Mouse (Mus musculus) liver, embryonic 14.5 days (tissue): ENCODE results near the gene Zfp628. TPM values are rescaled to one million over a fixed set of nuclear protein-coding genes. Genes with fewer than 3 reads are reported as not detected.
A peak's percentile ranks its signal among the peaks of the same experiment; 100 is the strongest.

Experiments
- ATAC-seq: fragments of 200-750 bp; cut with Nextera tagmentation; 2 replicates; pipeline ENCODE4 v1.8.0; 2017; ENCODE audit warnings: moderate number of reproducible peaks, mild to moderate bottlenecking, moderate library complexity; ENCODE audit not compliant: insufficient read depth
- DNase-seq, 3 experiments: peaks; one replicate each; pipeline ENCODE4 v3.0.0-alpha.2; 2012 to 2013; ENCODE audit warnings: low read depth in 3 of 3, low spot score in 3 of 3
- H3K27ac ChIP-seq: fragments of 300-500 bp; sonication (generic); 2 replicates; pipeline ENCODE4 v1.5.1; 2014; ENCODE audit warnings: moderate library complexity, mild to moderate bottlenecking, control low read depth, inconsistent platforms
- H3K27me3 ChIP-seq: fragments of 300-500 bp; sonication (generic); 2 replicates; pipeline ENCODE4 v1.6.1; 2014; ENCODE audit warnings: mild to moderate bottlenecking, low read length, moderate library complexity; ENCODE audit not compliant: control insufficient read depth, insufficient read depth
- H3K36me3 ChIP-seq: fragments of 300-500 bp; sonication (generic); replicated peaks from 2 replicates; pipeline ENCODE4 v1.6.1; 2014; ENCODE audit warnings: low read depth; ENCODE audit not compliant: control insufficient read depth, insufficient read depth
- H3K4me1 ChIP-seq, 2 experiments: fragments of 200-500 bp in 1 of 2; fragments of 300-500 bp in 1 of 2; sonication (generic) in 1 of 2; replicated peaks; 2 replicates each; pipeline ENCODE4 v1.6.1; 2012 to 2014; ENCODE audit warnings: antibody characterized with exemption in 1 of 2, inconsistent platforms in 1 of 2, low read length in 1 of 2; ENCODE audit not compliant: control insufficient read depth in 2 of 2, insufficient read depth in 2 of 2
- H3K4me2 ChIP-seq: fragments of 300-500 bp; sonication (generic); 2 replicates; pipeline ENCODE4 v1.6.1; 2014; ENCODE audit warnings: low read depth, mild to moderate bottlenecking, control low read depth, moderate library complexity
- H3K4me3 ChIP-seq, 2 experiments: fragments of 200-500 bp in 1 of 2; fragments of 300-500 bp in 1 of 2; sonication (generic) in 1 of 2; 2 replicates each; pipeline ENCODE4 v1.5.1; 2012 to 2014; ENCODE audit warnings: low read depth in 2 of 2, low read length in 2 of 2, mild to moderate bottlenecking in 2 of 2, control low read depth in 1 of 2, inconsistent platforms in 1 of 2, moderate library complexity in 1 of 2; ENCODE audit not compliant: insufficient read depth in 1 of 2
- H3K9ac ChIP-seq: fragments of 300-500 bp; sonication (generic); replicated peaks from 2 replicates; pipeline ENCODE4 v1.6.1; 2014; ENCODE audit warnings: mild to moderate bottlenecking, control low read depth, moderate library complexity
- H3K9me3 ChIP-seq: fragments of 300-500 bp; sonication (generic); 2 replicates; pipeline ENCODE4 v1.6.1; 2016; ENCODE audit warnings: low read length, mixed read lengths; ENCODE audit not compliant: control insufficient read depth
- CTCF ChIP-seq: IDR thresholded peaks from 2 replicates; pipeline ENCODE4 v1.5.1; 2016; ENCODE audit warnings: antibody characterized with exemption, low read depth, control low read depth
- EP300 ChIP-seq: IDR thresholded peaks from 2 replicates; pipeline ENCODE4 v1.6.1; 2016; ENCODE audit warnings: antibody characterized with exemption, low read depth
- WGBS: fragments of 180-500 bp; shearing (Covaris S2); extraction: QIAGEN DNeasy Blood & Tissue Kit; methylation state at CpG from one replicate; pipeline ENCODE4 v1.1.7; 2014; ENCODE audit not compliant: insufficient replicate concordance; 5-methylcytosine and 5-hydroxymethylcytosine counted together
- polyA plus RNA-seq, 2 experiments: library from polyadenylated mRNA; depleted of rRNA in 1 of 2; stranded (reverse) in 1 of 2; unstranded in 1 of 2; fragments of >200 nt; fragmentation: Nextera tagmentation in 1 of 2; extraction: Ambion mirVana in 1 of 2; gene quantifications; 2 replicates each; pipeline versions ENCODE4 v1.2.1 to v1.2.3; 2012 to 2014

The Zfp628 gene
- polyA plus RNA-seq (2012; rRNA removed) (2.9 and 3.7 TPM in 2 replicates), polyA plus RNA-seq (2014; fragmentation: Nextera tagmentation; extraction: Ambion mirVana) (1.5 and 1.6 TPM in 2 replicates)

DNA sequence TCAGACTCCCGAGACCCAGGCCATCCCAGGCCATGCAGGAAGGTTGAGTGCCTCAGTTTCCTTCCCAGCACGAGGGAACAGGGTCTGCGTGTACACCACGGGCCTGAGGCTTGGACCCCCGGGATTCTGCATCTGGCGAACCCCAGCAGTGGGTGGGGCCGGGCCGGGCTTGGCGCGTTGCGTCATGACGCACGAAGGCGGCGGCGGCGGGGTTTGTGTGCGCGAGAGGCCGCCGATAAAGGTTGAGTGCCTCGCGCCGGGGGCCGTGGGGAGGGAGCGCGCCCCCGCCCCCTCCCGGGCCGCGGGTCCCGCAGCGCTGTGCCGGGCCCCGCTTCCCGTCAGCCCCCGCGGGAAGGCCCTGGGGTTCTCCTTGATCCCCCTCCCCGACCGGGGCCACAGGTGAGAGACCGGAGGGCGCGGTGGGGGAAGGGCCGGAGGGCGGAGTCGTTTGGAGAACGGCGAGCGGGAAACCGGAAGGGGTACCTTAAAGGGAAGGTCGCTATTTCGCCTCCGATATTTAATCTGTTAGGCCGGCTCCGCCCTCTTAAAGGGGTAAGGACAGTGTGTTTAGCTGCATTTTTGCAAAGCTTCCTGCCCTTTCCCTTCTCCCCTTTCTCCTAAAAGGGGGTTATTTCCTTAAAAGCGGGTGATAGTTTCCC lies at the start of gene Zfp628:
Gene Zfp628, plus strand, starts transcription at position 211 of the 659 bp plus-strand sequence.
- peak; percentile 86 to 89 (median 87) for DNase-seq
- peaks cover 8 to 14% of the 10 kb centered on the region in 2 experiments for H3K4me1 ChIP-seq
- peak; percentile 89 for ATAC-seq
- peaks cover 12% of the 10 kb centered on the region; the same call in 1 of the 2 replicates for H3K36me3 ChIP-seq
- peak within 1 kb of the TSS; percentile 72 to 100 for H3K4me3 ChIP-seq
- H3K27me3 ChIP-seq = no peaks in the 10 kb centered on the region
- peak within 1 kb of the TSS; percentile 78 for H3K27ac ChIP-seq
- H3K9ac ChIP-seq = peak within 1 kb of the TSS; percentile 69
- peak within 1 kb of the TSS; percentile 77 for H3K4me2 ChIP-seq
- no peaks in the 10 kb centered on the region for H3K9me3 ChIP-seq
- WGBS = under 1% methylated on average over 54 of the region's 56 CpGs
- TF ChIP-seq CTCF = no peak
- no peak for TF ChIP-seq EP300

DNA sequence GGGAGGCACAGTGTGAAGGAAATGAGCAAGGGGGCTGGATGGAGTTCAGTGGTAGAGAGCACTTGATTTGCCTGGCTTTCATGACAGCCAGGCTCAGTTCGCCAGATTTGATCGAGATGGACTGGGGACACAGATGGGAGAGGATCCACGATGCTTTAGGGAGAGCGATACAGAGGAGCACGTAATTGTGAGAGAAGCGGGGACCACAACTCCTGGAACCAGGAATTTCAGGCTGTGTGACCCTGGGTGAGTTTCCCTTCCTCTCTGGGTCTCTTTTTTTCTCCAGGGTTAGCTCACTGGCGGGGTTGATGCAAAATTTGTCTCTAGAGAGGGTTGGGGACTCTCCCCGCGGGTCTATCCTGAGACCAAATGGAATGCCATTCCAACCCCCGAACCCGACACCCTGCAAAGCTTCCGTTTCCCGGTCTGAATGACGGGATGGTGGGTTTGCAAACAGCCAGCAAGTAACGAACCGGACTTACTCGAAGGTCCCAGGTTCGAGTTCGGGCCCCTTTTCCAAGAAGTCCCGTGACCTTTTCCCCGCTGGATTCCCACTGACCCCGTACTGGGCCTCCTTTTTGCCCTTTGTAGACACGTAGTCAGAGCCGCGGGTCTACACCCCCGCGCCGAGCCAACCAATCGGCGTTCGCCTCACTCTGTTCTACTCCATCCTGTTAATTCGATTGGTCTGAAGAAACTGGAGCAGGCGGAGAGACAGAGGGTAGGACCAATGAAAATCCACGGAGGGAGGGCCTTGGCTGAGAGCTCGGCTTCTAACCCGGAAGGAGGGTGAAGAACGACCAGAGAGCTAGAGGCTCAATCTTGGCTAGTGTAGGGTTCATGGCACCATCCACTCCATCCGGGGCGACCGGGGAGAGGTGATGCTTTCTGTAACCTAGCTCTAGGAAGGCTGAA lies 49.2 kb upstream of the Zfp628 start:
- H3K4me3 ChIP-seq = peak overlapping the region; percentile 63 to 96
- H3K36me3 ChIP-seq = no peaks in the 10 kb centered on the region
- H3K4me1 ChIP-seq = peaks cover 4 to 11% of the 10 kb centered on the region in 2 experiments; a peak in 3 of 4 replicates
- H3K27ac ChIP-seq = peak overlapping the region; percentile 0; the same call in 1 of the 2 replicates
- ATAC-seq = peak; percentile 100
- H3K27me3 ChIP-seq = no peaks in the 10 kb centered on the region
- WGBS = 4% methylated on average over 40 of the region's 40 CpGs
- H3K9me3 ChIP-seq = no peaks in the 10 kb centered on the region
- peak overlapping the region; percentile 84 for H3K4me2 ChIP-seq
- peak overlapping the region; percentile 73 for H3K9ac ChIP-seq
- TF ChIP-seq CTCF = no peak
- TF ChIP-seq EP300 = no peak
- DNase-seq = peak; percentile 98

DNA sequence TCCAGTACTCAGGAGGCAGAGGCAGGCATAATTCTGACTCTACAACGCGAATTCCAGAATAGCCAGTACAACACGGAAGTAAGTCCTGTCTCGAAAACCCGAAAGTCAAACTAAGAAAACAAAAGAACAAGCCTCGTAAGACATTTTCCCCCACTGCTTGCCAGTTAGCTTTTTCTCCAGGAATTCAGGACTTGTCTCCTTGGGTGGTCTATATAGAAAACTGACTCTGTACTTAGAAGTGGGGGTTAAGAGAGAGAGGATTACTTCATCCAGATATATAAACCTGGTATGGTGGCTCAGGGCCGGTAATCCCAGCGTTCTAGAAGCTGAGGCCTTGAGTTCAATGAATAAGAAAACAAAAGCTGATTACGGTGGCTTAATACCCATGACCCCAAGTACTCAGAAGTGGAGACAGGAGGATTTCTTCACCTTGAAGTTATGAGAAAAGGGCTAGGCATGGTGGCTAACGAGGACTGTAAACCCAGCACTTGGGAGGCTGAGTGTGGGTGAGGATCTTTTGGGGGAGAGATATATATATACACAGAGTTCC lies 48.3 kb upstream of the Zfp628 start:
- WGBS = 35% methylated on average over 10 of the region's 10 CpGs
- no peaks in the 10 kb centered on the region for H3K9me3 ChIP-seq
- H3K9ac ChIP-seq = peak overlapping the region; percentile 73
- ATAC-seq (no peak), DNase-seq (no peak)
- peak overlapping the region; percentile 63 to 96 for H3K4me3 ChIP-seq
- peak overlapping the region; percentile 84 for H3K4me2 ChIP-seq
- H3K36me3 ChIP-seq = no peaks in the 10 kb centered on the region
- H3K27me3 ChIP-seq = no peaks in the 10 kb centered on the region
- TF ChIP-seq CTCF = no peak
- no peak for TF ChIP-seq EP300
- H3K4me1 ChIP-seq = peaks cover 4 to 11% of the 10 kb centered on the region in 2 experiments; a peak in 3 of 4 replicates
- peak overlapping the region; percentile 0 for H3K27ac ChIP-seq

DNA sequence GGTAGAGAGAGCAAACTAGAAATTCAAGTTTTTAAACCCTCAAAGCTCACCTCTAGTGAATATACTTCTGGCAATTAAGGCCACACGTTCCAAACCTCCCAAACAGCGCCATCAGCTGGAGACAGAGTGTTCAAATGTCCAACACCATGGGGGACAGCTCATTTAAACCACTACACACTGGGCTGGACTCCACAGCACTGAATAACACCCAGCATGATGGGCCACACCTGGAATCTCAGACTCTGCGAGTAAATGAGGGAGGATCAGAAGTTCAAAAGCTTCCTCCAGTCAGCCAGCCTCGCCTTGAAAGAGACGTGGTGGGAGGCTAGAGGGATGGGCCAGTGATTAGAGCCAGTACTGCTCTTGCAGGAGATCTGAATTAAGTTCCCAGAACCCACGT lies 44.9 kb upstream of the Zfp628 start, which contains the start of gene Isoc2b:
Gene Isoc2b, minus strand, starts transcription at position 126 of the 400 bp plus-strand sequence.
- no peak within 1 kb of the TSS for H3K27ac ChIP-seq
- H3K27me3 ChIP-seq = no peaks in the 10 kb centered on the region
- no peak within 1 kb of the TSS for H3K4me2 ChIP-seq
- 48% methylated on average over 6 of the region's 6 CpGs for WGBS
- H3K4me1 ChIP-seq = peaks cover 4 to 10% of the 10 kb centered on the region in 2 experiments; a peak in 3 of 4 replicates
- no peak within 1 kb of the TSS for H3K9ac ChIP-seq
- ATAC-seq (no peak), DNase-seq (no peak)
- no peaks in the 10 kb centered on the region for H3K9me3 ChIP-seq
- TF ChIP-seq EP300 (no peak), CTCF (0 out of 2 replicates have a peak, but pooled peaks have one; percentile 9)
- no peaks in the 10 kb centered on the region for H3K36me3 ChIP-seq
- H3K4me3 ChIP-seq = no peak within 1 kb of the TSS
